Mouse (Mus musculus): ENCODE data around the gene Cyp27a1.

Gene Cyp27a1

DNA sequence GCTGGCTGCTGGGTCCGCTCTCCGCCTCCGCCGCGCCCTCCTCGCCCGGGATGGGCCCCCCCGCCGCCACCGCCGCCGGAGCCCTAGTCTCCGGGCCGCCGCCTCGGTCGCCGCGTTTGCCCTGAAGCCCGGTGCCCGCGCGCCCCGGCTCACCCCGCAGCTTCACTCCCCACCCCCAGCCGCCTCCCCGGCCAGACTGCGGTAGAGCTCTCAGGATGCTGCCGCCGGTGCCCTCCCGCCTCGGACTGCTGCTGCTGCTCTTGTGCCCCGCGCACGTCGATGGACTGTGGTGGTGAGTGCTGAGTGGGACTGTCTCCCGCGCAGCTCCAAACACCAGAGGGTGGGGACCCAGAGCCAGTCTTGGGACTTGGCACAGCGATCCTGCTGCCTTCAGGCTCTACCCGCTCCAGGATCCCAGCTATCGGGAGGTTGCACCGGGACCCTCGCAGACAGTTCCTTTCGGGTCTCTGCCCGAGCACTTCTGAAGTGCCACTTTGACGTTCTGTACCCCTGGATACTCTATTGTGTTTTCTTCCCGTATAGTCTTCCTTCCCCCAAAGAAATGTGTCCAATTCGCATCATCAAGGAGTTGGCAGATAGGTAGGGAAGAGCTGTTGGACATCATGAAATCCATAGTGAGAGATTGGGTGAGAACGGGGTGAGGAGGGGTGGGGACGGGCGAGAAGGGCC lies 58.7 kb downstream of the Cyp27a1 start:
- DNase-seq (ENCODE audit: low read depth, low spot score): peak; percentile 35

DNA sequence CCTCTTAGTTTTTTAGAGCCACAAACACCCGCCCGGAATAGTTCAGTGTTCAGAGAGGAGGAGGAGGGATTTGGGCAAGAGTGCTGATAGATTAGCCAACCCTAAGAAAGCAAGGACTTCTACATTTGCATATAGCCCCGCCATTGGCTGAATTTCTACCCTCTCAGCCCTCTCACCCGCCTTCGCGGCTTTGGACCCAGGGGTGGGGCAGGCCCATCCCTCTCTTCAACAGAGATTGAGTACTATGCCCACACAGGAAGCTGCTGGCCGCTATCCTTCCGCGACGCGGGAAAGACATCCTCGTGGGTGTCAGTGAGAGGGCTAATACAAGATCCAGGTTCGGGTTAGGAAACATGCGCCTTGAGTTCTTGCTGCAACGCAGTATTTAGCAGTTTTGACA lies 59.8 kb downstream of the Cyp27a1 start:
- DNase-seq (ENCODE audit: low read depth, low spot score): peak; percentile 87

DNA sequence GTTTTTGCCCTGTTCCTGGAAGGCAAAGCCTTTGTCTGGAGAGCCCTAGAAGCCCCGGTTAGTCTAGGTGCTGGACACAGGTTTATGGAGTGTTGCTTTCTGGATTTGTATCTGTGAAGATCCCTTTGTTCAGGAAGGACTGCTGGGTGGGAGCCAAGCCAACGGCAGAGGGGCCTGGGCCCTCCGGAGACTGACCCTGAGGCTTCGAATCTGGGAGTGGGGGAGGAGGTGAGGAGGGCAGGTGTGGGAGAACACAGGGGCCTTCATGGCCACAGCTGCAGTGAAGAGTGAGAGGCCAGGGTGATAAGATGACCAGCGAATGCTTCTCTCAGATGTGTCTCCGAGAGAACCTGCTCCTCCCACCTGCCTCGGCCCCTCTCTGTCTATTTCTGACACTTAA lies 60.7 kb downstream of the Cyp27a1 start:
- DNase-seq (ENCODE audit: low read depth, low spot score): no peak

DNA sequence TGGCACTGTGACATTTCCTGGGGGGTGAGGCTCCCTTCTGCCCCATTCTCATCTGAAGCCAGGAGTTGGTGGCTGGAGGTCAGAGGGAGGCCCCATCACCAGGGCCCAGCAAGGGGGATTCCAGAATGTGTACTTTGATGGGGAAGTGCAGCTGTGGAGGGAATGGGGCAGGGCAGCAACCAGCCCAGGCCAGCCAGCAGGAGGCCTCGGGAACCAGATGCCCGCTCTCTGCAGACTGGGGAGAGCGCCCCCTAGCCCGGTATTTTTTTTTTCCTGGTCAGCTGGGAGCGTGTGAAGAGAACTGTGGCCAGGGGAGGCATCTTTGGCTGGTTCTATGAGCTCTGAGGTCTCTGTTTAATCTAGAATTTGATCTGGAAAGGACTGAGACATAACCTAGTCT lies 62.4 kb downstream of the Cyp27a1 start:
- DNase-seq (ENCODE audit: low read depth, low spot score): peak; percentile 45

DNA sequence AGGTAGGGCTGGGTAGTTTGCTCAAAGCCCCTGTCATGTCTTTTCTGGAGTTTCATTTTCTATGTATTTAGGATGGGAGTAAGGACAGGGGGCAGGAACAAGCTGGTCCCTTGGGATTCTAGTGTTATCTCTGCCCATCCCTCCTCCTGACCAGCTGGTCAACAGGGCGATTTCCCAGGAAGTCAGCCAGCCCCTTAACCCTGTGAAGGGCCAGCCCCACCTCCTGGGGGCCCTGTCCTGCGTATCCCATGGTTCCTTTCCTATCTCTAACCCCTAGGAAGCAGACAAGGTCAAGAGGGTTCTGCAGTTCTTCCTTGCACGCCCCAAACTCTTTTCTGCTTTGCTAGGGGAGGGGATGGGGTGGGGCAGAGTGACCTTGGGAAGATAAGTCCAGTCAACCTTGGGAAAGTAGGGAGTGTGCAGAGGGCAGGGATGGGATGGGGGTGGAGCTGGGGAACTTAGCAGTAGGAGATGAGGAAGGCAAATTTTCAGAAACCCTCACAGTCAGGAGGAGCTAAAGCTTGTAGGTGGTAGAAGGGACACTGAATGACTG lies 65.6 kb downstream of the Cyp27a1 start:
- DNase-seq (ENCODE audit: low read depth, low spot score): no peak

DNA sequence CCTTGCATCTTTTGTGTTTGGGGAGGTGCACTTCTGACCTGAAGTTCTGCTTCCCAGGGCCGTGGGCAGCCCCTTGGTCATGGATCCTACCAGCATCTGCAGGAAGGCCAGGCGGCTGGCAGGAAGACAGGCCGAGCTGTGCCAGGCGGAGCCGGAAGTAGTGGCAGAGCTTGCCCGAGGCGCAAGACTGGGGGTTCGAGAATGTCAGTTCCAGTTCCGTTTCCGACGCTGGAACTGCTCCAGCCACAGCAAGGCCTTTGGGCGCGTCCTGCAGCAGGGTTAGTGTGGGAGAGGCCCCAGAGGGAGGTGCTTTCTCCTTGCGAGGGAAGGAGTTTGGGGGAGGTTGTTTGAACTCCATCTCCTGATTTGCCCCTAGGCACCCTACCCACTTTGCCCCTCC lies 68.7 kb downstream of the Cyp27a1 start:
- DNase-seq (ENCODE audit: low read depth, low spot score): no peak

DNA sequence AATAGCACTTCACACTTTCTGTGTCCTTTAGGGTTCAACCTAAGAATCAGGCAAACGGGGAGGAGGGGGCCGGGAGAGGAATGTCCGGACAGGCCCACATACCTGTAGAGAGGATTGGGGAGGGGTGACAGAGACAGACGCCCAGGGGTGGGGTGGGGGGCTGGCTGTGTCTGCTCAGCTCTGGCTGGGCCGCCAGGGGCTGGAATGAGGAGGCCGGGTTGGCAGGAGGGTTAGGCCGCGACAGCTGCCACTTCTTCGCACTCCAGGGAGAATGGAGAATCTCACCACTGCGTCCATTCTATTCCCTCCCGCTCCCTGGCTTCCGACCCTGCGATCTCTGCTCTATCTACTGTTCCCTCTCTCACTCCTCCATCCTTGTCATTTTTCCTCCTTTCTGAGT lies 70.2 kb downstream of the Cyp27a1 start:
- no peak for DNase-seq (ENCODE audit: low read depth, low spot score)

DNA sequence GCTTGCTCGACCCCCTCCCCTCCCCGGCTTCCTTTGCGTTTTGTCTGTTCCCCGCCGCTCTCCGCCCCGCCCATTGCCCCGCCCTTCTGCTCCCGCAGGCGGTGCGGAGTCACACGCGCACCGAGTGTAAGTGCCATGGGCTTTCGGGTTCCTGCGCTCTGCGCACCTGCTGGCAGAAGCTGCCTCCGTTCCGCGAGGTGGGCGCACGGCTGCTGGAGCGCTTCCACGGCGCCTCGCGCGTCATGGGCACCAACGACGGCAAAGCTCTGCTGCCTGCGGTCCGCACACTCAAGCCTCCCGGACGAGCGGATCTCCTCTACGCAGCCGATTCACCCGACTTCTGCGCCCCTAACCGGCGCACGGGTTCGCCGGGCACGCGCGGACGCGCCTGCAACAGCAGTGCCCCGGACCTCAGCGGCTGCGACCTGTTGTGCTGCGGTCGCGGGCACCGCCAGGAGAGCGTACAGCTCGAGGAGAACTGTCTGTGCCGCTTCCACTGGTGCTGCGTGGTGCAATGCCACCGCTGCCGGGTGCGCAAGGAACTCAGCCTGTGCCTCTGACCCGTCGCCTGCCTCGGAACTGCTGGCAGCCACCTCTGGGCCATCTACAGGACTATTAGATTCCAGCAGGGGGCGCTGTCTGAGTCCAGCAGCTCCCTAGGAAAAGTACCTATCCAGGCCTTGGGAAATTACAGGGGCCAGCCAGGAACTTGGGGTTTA lies 70.8 kb downstream of the Cyp27a1 start:
- no peak for DNase-seq (ENCODE audit: low read depth, low spot score)

Measured in A20 (cell line).